Mouse (Mus musculus): ENCODE measurements around the gene BC024978.

Gene BC024978

GRCm38 (mm10) chr7:27259271-27259721 lies 63.7 kb downstream of the BC024978 start:
- DNase-seq (ENCODE audit: low read depth), result peak; percentile 41

GRCm38 (mm10) chr7:27259771-27260170 lies 64.2 kb downstream of the BC024978 start:
- DNase-seq (ENCODE audit: low read depth), result peak; percentile 71
